In genomic region chr2:131876551-131877265, GRCm38 (mm10) we compare ENCODE assay signal across 33 mouse cellular contexts. TPM values are rescaled to one million over a fixed set of nuclear protein-coding genes. Genes with fewer than 3 reads are reported as not detected.
DNase-seq lines count a peak whose midpoint lies in the region; TF ChIP-seq lines count a peak whose summit lies in the region.
"Had no signal": no experiment of that assay in that cellular context is flagged by ENCODE, and none has a peak within 500 bp of the region (broad histone marks: within the 10 kb centered on the region; RNA-seq: fewer than 3 reads in every experiment).

No protein-coding gene starts in this region.

- no peaks in the 10 kb centered on the region for H3K27me3 ChIP-seq in heart, embryonic 10.5 days (ENCODE audit: insufficient read depth, poor library complexity, severe bottlenecking)
- H3K27me3 ChIP-seq: embryonic facial prominence, embryonic 13.5 days; forebrain, embryonic 15.5 days; hindbrain, embryonic 15.5 days; intestine, embryonic 15.5 days; limb, embryonic 15.5 days had no signal

- no peak overlapping the region for H3K4me3 ChIP-seq in heart, embryonic 10.5 days
- H3K4me3 ChIP-seq in layer of hippocampus, adult 2 months, result no peak overlapping the region
- no peak overlapping the region for H3K4me3 ChIP-seq in embryonic fibroblast, embryonic 13.5 days (ENCODE audit: insufficient read depth, low read length)
- H3K4me3 ChIP-seq: embryonic facial prominence, embryonic 13.5 days; forebrain, embryonic 15.5 days; hindbrain, embryonic 15.5 days; intestine, embryonic 15.5 days; limb, embryonic 15.5 days; liver, embryonic 15.5 days; midbrain, embryonic 10.5 days; myocyte had no signal

- peak; percentile 14 to 31 for DNase-seq in heart, adult 18-20 months
- no peak for DNase-seq in heart, embryonic 10.5 days (ENCODE audit: low spot score)
- DNase-seq in layer of hippocampus, adult 2 months (ENCODE audit: low spot score in 2 of 2), result no peak
- no peak for DNase-seq in layer of hippocampus, postnatal 10 days (ENCODE audit: low spot score in 2 of 2)
- peak; percentile 40 for DNase-seq in NIH3T3 (ENCODE audit: low read depth)
- DNase-seq in left cerebral cortex, postnatal 36 days (ENCODE audit: low spot score in 2 of 2), result no peak
- DNase-seq: adrenal gland, postnatal 36 days; cerebellum, adult 11 months; cerebellum, postnatal 25 days; embryo, embryonic 11 days; gastrocnemius, postnatal 10 days; kidney, adult 8-10 months; kidney, postnatal 25 days; right cerebral cortex, adult 18-20 months; right cerebral cortex, postnatal 4 days; thymus, adult 2 months had no signal

- H3K27ac ChIP-seq in heart, embryonic 10.5 days, result no peak overlapping the region
- peak overlapping the region; percentile 43; the same call in 1 of the 2 replicates for H3K27ac ChIP-seq in layer of hippocampus, adult 2 months
- peak overlapping the region; percentile 21; the same call in 1 of the 2 replicates for H3K27ac ChIP-seq in embryonic fibroblast, embryonic 13.5 days (ENCODE audit: insufficient read depth, low read length)
- H3K27ac ChIP-seq: embryonic facial prominence, embryonic 13.5 days; forebrain, embryonic 15.5 days; hindbrain, embryonic 15.5 days; intestine, embryonic 15.5 days; limb, embryonic 15.5 days; liver, embryonic 15.5 days; midbrain, embryonic 10.5 days; stomach, postnatal 0 days had no signal

- no peak for TF ChIP-seq POLR2A in embryonic fibroblast, embryonic 13.5 days (IDR thresholded peaks at IDR 0.05; ENCODE audit: low read depth, low read length)

- H3K4me1 ChIP-seq in heart, embryonic 10.5 days, result no peaks in the 10 kb centered on the region
- H3K4me1 ChIP-seq in embryonic fibroblast, embryonic 13.5 days (ENCODE audit: control insufficient read depth, insufficient read depth, low read length), result peaks cover 3% of the 10 kb centered on the region; the same call in 1 of the 2 replicates
- H3K4me1 ChIP-seq: embryonic facial prominence, embryonic 13.5 days; forebrain, embryonic 15.5 days; hindbrain, embryonic 15.5 days; intestine, embryonic 15.5 days; limb, embryonic 15.5 days; liver, embryonic 15.5 days had no signal

- H3K36me3 ChIP-seq in heart, embryonic 10.5 days, result no peaks in the 10 kb centered on the region
- H3K36me3 ChIP-seq: embryonic facial prominence, embryonic 13.5 days; forebrain, embryonic 15.5 days; hindbrain, embryonic 15.5 days; intestine, embryonic 15.5 days; limb, embryonic 15.5 days; liver, embryonic 15.5 days; midbrain, embryonic 10.5 days had no signal

- WGBS in heart, embryonic 10.5 days, result 89% methylated on average over 7 of the region's 7 CpGs

- no peak for TF ChIP-seq CTCF in layer of hippocampus, adult 2 months (conservative IDR thresholded peaks at IDR 0.05)
- TF ChIP-seq CTCF in embryonic fibroblast, embryonic 13.5 days (IDR thresholded peaks at IDR 0.05; ENCODE audit: borderline replicate concordance, insufficient read depth, low read length), result no peak

- 0 out of 2 replicates have a peak, but pooled peaks cover 3% of the 10 kb centered on the region for H3K9me3 ChIP-seq in heart, embryonic 10.5 days
- H3K9me3 ChIP-seq: forebrain, embryonic 15.5 days; hindbrain, embryonic 15.5 days; intestine, embryonic 15.5 days; limb, embryonic 15.5 days; liver, embryonic 15.5 days; midbrain, embryonic 10.5 days had no signal

- intact Hi-C loops in left cerebral cortex, postnatal 36 days (cut with DNase I), result no loop called here

RNA-seq across cellular contexts. Expression of gene Erv3, which starts 17.2 kb away (rescaled TPM):
- total RNA-seq in heart, adult 18-20 months (2021), result not detected
- not detected in 2 replicates for polyA plus RNA-seq in heart, embryonic 10.5 days (2016; fragmentation: Nextera tagmentation; extraction: Ambion mirVana)
- total RNA-seq in layer of hippocampus, adult 2 months (2021), result under 1 TPM in 1 of 2 experiments, not detected in 1; 0.12 TPM
- total RNA-seq in layer of hippocampus, postnatal 10 days (2021), result under 1 TPM; 0.09 to 0.14 TPM
- not detected in 2 replicates for polyA plus RNA-seq in embryonic fibroblast, embryonic 13.5 days (2011; ENCODE audit: insufficient read length, low read depth, missing spikeins)
- under 1 TPM; 0.15 to 0.23 TPM for total RNA-seq in left cerebral cortex, postnatal 36 days (2021)
- total RNA-seq: adrenal gland, postnatal 36 days; gastrocnemius, postnatal 10 days; hematopoietic stem cell, adult 5-6 weeks had no signal
- polyA plus RNA-seq: C2C12; embryonic facial prominence, embryonic 13.5 days; forebrain, embryonic 15.5 days; heart, embryonic 11.5 days; hindbrain, embryonic 15.5 days; intestine, embryonic 15.5 days; limb, embryonic 15.5 days; liver, embryonic 15.5 days; lung, embryonic 16.5 days; midbrain, embryonic 10.5 days; midbrain, embryonic 16.5 days; neural tube, embryonic 14.5 days; stomach, postnatal 0 days had no signal

RNA-seq across cellular contexts. Expression of gene Prnp, which starts 33.0 kb away (rescaled TPM):
- total RNA-seq in heart, adult 18-20 months (2021), result 100 to 1,000 TPM; 127 to 135 TPM
- polyA plus RNA-seq in heart, embryonic 10.5 days (2016; fragmentation: Nextera tagmentation; extraction: Ambion mirVana), result 62.6 and 67.0 TPM in 2 replicates
- total RNA-seq in layer of hippocampus, adult 2 months (2021), result 100 to 1,000 TPM; 984 to 990 TPM
- 100 to 1,000 TPM; 488 to 510 TPM for total RNA-seq in layer of hippocampus, postnatal 10 days (2021)
- 207 and 213 TPM in 2 replicates for polyA plus RNA-seq in embryonic fibroblast, embryonic 13.5 days (2011; ENCODE audit: insufficient read length, low read depth, missing spikeins)
- total RNA-seq in left cerebral cortex, postnatal 36 days (2021), result 100 to 1,000 TPM; 729 to 811 TPM

RNA-seq across cellular contexts. Expression of gene Prn, which starts 33.0 kb away (rescaled TPM):
- total RNA-seq in heart, adult 18-20 months (2021), result under 1 TPM; 0.42 to 0.64 TPM
- 0.35 TPM in 1 of 2 replicates, not detected in the other for polyA plus RNA-seq in heart, embryonic 10.5 days (2016; fragmentation: Nextera tagmentation; extraction: Ambion mirVana)
- not detected for total RNA-seq in layer of hippocampus, adult 2 months (2021)
- under 1 TPM in 1 of 2 experiments, not detected in 1; 0.64 TPM for total RNA-seq in layer of hippocampus, postnatal 10 days (2021)
- polyA plus RNA-seq in embryonic fibroblast, embryonic 13.5 days (2011; ENCODE audit: insufficient read length, low read depth, missing spikeins), result not detected in 2 replicates
- total RNA-seq in left cerebral cortex, postnatal 36 days (2021), result under 1 TPM in 1 of 2 experiments, not detected in 1; 0.35 TPM
- total RNA-seq: gastrocnemius, postnatal 10 days; hematopoietic stem cell, adult 5-6 weeks; MEL had no signal
- polyA plus RNA-seq: C2C12; heart, embryonic 11.5 days; hindbrain, embryonic 15.5 days; limb, embryonic 15.5 days; liver, embryonic 15.5 days; lung, embryonic 16.5 days; midbrain, embryonic 10.5 days; midbrain, embryonic 16.5 days; neural tube, embryonic 14.5 days; thymus, adult 2 months had no signal

Comparison
In these comparisons a context has a peak if more than half of its experiments do, and no peak if none do; other contexts are left out.
1. DNase-seq: peak in heart, adult 18-20 months (2 of 2) and NIH3T3 (single experiment); none in heart, embryonic 10.5 days (single experiment), layer of hippocampus, adult 2 months (0 of 2), layer of hippocampus, postnatal 10 days (0 of 2) and left cerebral cortex, postnatal 36 days (0 of 2).